Mouse (Mus musculus) neural tube, embryonic 11.5 days (tissue): ENCODE data around the gene Ptp4a2. TPM values are rescaled to one million over a fixed set of nuclear protein-coding genes. Genes with fewer than 3 reads are reported as not detected.

Source experiments
- ATAC-seq: fragments of 200-750 bp; cut with Nextera tagmentation; 2 replicates; pipeline ENCODE4 v1.8.0; 2017; ENCODE audit warnings: moderate number of reproducible peaks, mild to moderate bottlenecking, moderate TSS enrichment, moderate library complexity; ENCODE audit not compliant: insufficient read depth, low FRiP score, low TSS enrichment
- DNase-seq: peaks from one replicate; pipeline ENCODE4 v3.0.0-alpha.2; 2015; ENCODE audit warnings: low spot score
- H3K27ac ChIP-seq: fragments of 300-500 bp; sonication (generic); 2 replicates; pipeline ENCODE4 v1.5.1; 2014; ENCODE audit warnings: low read depth, mild to moderate bottlenecking, low read length
- H3K27me3 ChIP-seq: fragments of 300-500 bp; sonication (generic); 2 replicates; pipeline ENCODE4 v1.6.1; 2014; ENCODE audit warnings: mild to moderate bottlenecking, low read length, mixed read lengths; ENCODE audit not compliant: control insufficient read depth, insufficient read depth
- H3K36me3 ChIP-seq: fragments of 300-500 bp; sonication (generic); 2 replicates; pipeline ENCODE4 v1.6.1; 2014; ENCODE audit warnings: mild to moderate bottlenecking, low read length, moderate library complexity, mixed read lengths; ENCODE audit not compliant: control insufficient read depth, insufficient read depth
- H3K4me1 ChIP-seq: fragments of 300-500 bp; sonication (generic); 2 replicates; pipeline ENCODE4 v1.6.1; 2014; ENCODE audit warnings: low read length, mixed read lengths; ENCODE audit not compliant: control insufficient read depth, insufficient read depth
- H3K4me2 ChIP-seq: fragments of 300-500 bp; sonication (generic); 2 replicates; pipeline ENCODE4 v1.6.1; 2014; ENCODE audit warnings: low read depth, mild to moderate bottlenecking, moderate library complexity
- H3K4me3 ChIP-seq: fragments of 300-500 bp; sonication (generic); 2 replicates; pipeline ENCODE4 v1.5.1; 2014; ENCODE audit warnings: low read depth, low read length
- H3K9ac ChIP-seq: fragments of 300-500 bp; sonication (generic); 2 replicates; pipeline ENCODE4 v1.6.1; 2014; ENCODE audit warnings: mild to moderate bottlenecking, low read length
- H3K9me3 ChIP-seq: fragments of 300-500 bp; sonication (generic); 2 replicates; pipeline ENCODE4 v1.6.1; 2016; ENCODE audit warnings: low read length; ENCODE audit not compliant: control insufficient read depth
- WGBS: fragments of 180-500 bp; shearing (Covaris S2); extraction: QIAGEN DNeasy Blood & Tissue Kit; methylation state at CpG from one replicate; pipeline ENCODE4 v1.1.7; 2014; 5-methylcytosine and 5-hydroxymethylcytosine counted together
- polyA plus RNA-seq: library from polyadenylated mRNA; unstranded; fragments of >200 nt; fragmentation: Nextera tagmentation; extraction: Ambion mirVana; gene quantifications from 2 replicates; pipeline ENCODE4 v1.2.1, GENCODE M21; 2014

The Ptp4a2 gene
- polyA plus RNA-seq, 1 experiment from 2014 or later = 316 TPM

DNA sequence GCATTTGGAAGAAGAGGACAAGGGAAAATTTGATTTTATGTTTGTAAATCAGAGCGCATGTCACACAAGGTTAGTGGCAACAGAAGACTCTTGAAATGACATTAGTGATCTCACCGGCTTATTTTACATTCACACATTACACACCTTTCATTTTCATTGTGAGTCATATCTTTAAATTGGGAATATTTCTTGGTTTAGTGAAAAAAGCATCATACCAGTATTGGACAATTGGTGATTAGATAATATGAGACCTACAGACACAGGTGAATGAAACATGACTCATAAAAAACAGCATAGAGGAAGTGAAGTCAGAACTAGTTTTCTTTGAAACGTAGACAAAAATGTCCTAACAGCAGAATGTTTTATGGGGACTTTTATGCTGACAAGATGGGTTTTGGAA, 16.6 kb downstream of the Ptp4a2 start:
- Histone ChIP-seq H3K36me3 (no peaks in the 10 kb centered on the region), H3K4me3 (no peak overlapping the region), H3K27ac (no peak overlapping the region), H3K4me2 (no peak overlapping the region), H3K27me3 (no peaks in the 10 kb centered on the region), H3K9ac (no peak overlapping the region), H3K4me1 (peaks cover 2% of the 10 kb centered on the region), H3K9me3 (no peaks in the 10 kb centered on the region)
- WGBS = 96% methylated on average over 3 of the region's 3 CpGs
- ATAC-seq = no peak
- DNase-seq = no peak

DNA sequence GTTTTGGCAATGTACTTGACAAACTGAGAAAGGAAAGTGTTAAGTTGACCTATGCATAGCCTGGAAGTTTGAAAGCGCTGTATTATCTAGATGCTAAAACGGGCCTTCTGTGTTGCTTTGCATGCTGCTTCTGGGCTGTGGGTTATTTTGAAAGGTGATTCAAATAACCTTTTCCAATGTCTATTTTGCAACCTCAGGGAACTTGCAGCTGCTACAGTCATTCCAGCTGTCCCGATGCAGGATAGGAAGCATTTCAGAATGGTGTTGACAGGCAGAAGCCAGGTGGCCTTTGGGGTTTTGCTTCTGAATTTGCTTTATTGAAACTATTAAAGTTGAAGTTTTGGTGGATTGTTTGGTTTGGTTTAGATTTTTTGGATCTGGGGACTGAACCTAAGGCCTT, 17.1 kb downstream of the Ptp4a2 start:
- Histone ChIP-seq H3K27me3 (no peaks in the 10 kb centered on the region), H3K27ac (no peak overlapping the region), H3K36me3 (no peaks in the 10 kb centered on the region), H3K4me2 (no peak overlapping the region), H3K4me3 (no peak overlapping the region), H3K4me1 (no peaks in the 10 kb centered on the region), H3K9ac (no peak overlapping the region), H3K9me3 (no peaks in the 10 kb centered on the region)
- ATAC-seq = no peak
- 86% methylated on average over 3 of the region's 3 CpGs for WGBS
- DNase-seq = no peak

DNA sequence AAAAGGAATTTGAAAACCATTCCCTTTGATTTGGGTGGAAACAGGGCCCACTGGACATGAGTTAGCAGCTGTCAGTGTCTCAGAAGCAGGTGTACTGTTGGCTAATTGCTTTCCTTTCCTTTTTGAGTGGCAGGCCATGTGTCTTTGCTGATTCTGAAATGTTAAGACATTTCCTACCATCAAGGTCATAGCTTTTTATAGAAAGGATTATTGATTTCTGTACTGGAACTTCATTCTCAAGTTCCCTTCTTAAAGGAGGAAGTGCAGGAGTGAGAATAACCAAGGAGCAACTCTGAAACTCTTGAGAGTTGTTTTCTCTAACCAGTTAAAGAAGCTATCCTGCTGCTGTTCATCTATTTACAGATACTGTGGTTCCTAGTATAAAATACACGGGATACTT, 18.8 kb downstream of the Ptp4a2 start:
- H3K36me3 ChIP-seq = no peaks in the 10 kb centered on the region
- no peak overlapping the region for H3K9ac ChIP-seq
- ATAC-seq (no peak), DNase-seq (no peak)
- no peaks in the 10 kb centered on the region for H3K27me3 ChIP-seq
- 88% methylated on average over 1 of the region's 1 CpGs for WGBS
- H3K9me3 ChIP-seq = no peaks in the 10 kb centered on the region
- H3K4me1 ChIP-seq = no peaks in the 10 kb centered on the region
- H3K4me3 ChIP-seq = no peak overlapping the region
- no peak overlapping the region for H3K4me2 ChIP-seq
- no peak overlapping the region for H3K27ac ChIP-seq

DNA sequence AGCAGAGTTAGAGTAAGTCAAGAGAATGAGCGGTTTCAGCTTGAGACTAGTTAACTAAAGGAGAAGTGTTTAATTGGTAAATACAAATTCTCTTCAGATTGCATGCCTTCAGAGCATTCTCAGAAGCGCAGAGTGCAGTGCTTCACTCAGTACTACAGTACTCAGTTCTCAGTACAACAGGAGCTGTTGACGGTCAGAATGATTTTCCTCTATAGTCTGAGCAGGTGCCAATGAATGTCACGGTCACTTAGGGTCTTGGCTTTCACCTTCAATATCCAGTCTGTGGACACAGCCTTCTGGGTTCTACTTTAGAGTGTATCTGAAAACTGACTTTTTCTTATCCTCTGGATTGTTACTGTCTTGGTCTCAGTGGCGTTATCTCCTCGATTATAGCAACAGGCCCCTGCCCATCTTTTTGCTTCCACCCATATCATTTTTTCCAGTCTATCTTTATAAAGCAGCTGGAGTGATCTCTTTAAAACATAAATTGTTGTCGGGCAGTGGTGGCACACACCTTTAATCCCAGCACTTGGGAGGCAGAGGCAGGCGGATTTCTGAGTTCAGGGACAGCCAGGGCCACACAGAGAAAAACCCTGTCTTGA, 19.4 kb downstream of the Ptp4a2 start:
- Histone ChIP-seq H3K27me3 (no peaks in the 10 kb centered on the region), H3K27ac (no peak overlapping the region), H3K4me1 (no peaks in the 10 kb centered on the region), H3K4me2 (no peak overlapping the region), H3K4me3 (no peak overlapping the region), H3K9ac (no peak overlapping the region), H3K36me3 (no peaks in the 10 kb centered on the region), H3K9me3 (no peaks in the 10 kb centered on the region)
- no peak for ATAC-seq
- no peak for DNase-seq
- 91% methylated on average over 8 of the region's 8 CpGs for WGBS

DNA sequence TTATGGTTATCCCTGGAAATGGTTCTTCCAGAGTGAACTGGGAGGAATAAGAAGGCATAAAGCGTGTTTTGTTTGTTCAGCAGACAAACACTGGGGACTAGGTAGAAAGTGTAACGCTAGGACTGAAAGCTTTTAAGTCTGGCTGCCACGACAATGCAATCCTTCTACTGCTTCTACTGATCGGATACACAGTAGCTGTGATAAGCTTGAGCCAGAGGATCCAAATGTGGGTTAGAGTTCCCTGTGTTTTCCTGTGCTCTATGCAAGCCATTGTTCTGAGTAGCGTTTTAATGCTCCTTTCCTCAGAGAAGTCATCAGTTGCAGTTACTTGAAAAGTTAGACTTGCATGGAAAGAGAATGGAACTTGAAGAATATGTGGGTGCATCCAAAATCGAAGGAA, 23.6 kb downstream of the Ptp4a2 start:
- H3K4me1 ChIP-seq = no peaks in the 10 kb centered on the region
- no peaks in the 10 kb centered on the region for H3K36me3 ChIP-seq
- no peaks in the 10 kb centered on the region for H3K9me3 ChIP-seq
- H3K4me2 ChIP-seq = no peak overlapping the region
- no peak overlapping the region for H3K27ac ChIP-seq
- DNase-seq = no peak
- WGBS = 87% methylated on average over 6 of the region's 6 CpGs
- H3K9ac ChIP-seq = no peak overlapping the region
- no peak overlapping the region for H3K4me3 ChIP-seq
- H3K27me3 ChIP-seq = no peaks in the 10 kb centered on the region
- no peak for ATAC-seq

DNA sequence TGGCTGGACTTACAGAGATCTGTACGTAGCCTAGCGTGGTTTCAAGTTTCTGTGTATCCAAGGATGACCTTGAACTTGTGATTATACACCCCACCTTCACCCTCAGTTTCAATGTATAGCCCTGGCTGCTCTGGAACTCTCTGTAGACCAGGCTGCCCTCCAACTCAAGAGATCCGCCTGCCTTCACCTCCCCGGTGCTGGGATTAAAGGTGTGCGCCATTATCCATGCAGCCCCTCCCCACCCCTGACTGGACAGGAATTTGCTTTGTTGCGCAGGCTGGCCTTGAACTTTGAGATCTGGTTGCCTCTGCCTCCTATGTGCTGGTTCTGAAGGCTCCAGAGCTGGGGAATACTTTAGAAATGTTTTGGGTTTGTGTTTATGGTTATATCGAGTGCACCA, 24.3 kb downstream of the Ptp4a2 start:
- 93% methylated on average over 7 of the region's 7 CpGs for whole genome bisulfite sequencing
- ATAC-seq = no peak

DNA sequence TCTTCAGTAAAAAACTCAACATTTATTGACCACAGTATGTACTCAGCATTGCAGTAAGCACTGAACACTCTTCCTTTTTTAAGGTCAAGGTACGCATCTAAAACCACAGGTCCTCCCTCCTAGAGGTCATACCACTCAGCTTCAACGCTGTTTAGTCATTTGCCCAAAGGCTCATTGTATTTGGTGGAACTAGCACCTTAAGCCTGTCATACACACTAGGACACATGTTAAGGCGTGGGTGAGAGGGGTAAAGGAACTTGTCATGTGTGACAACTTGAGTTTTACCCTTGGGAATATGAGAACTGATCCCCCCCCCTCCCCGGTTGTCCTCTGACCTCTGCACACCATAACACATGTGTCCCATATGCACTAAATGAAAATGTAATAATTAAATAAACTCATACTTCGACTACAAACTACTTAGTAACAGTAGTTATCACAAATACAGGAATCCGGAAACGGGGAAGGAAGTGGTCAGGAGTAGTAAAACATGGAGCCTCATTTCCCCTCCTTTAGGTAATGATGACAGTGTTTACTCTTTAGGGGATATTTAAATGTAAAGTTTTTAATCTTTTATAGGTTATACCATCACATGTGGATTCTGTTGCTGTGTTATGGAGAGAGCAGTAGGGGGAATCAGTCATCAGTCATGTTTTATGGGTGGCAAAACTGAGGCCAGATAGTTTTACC, 29.0 kb downstream of the Ptp4a2 start:
- ATAC-seq (no peak), DNase-seq (no peak)
- Histone ChIP-seq H3K4me3 (no peak overlapping the region), H3K36me3 (no peaks in the 10 kb centered on the region; the same call in 1 of the 2 replicates), H3K4me1 (no peaks in the 10 kb centered on the region), H3K9me3 (no peaks in the 10 kb centered on the region), H3K27me3 (no peaks in the 10 kb centered on the region), H3K9ac (no peak overlapping the region), H3K27ac (no peak overlapping the region), H3K4me2 (no peak overlapping the region)
- 92% methylated on average over 7 of the region's 7 CpGs for WGBS

More for the DNA sequence above, 24.3 kb downstream of the Ptp4a2 start:
- no peak for DNase-seq
- no peaks in the 10 kb centered on the region for H3K9me3 ChIP-seq
- no peak overlapping the region for H3K4me3 ChIP-seq
- H3K9ac ChIP-seq = no peak overlapping the region
- no peak overlapping the region for H3K27ac ChIP-seq
- H3K4me1 ChIP-seq = no peaks in the 10 kb centered on the region
- no peaks in the 10 kb centered on the region for H3K27me3 ChIP-seq
- no peaks in the 10 kb centered on the region for H3K36me3 ChIP-seq
- H3K4me2 ChIP-seq = no peak overlapping the region

DNA sequence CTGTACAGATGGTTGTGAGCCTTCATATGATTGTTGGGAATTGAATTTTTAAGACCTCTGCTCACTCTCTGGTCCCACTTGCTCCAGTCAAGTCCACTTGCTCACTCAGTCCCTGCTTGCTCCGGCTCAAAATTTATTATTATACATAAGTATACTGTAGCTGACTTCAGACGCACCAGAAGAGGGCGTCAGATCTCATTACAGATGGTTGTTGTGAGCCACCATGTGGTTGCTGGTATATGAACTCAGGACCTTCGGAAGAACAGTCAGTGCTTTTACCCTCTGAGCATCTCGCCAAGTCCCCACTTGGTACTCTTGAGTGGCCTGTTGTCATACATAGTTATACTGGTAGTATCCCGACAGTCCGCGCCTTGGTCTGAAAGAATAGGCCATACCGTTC, 35.8 kb downstream of the Ptp4a2 start:
- H3K27me3 ChIP-seq = no peaks in the 10 kb centered on the region
- no peak for ATAC-seq
- H3K4me1 ChIP-seq = no peaks in the 10 kb centered on the region
- WGBS = 87% methylated on average over 9 of the region's 9 CpGs
- no peak for DNase-seq
- no peaks in the 10 kb centered on the region for H3K9me3 ChIP-seq
- H3K4me2 ChIP-seq = no peak overlapping the region
- H3K36me3 ChIP-seq = peaks cover 6% of the 10 kb centered on the region
- H3K4me3 ChIP-seq = no peak overlapping the region
- no peak overlapping the region for H3K27ac ChIP-seq
- no peak overlapping the region for H3K9ac ChIP-seq

DNA sequence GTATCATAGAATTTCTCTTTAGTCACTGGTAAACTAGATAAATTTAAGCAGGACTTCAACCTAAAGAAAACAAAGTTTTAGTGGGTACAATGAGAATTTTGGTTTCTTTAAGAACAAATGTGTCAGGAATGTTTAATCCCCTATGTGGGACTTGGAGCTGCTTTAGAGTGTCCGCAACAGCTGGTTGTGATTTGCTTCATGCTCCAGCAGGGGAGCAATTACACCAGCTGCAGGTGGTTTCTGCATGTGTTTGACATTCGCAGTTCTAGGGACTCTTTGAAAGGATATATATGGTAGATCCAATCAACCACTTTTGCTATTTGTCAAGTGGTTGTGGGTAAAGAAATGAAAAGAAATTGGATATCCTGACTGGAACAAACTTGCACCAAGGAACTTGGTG, 39.5 kb downstream of the Ptp4a2 start:
- no peak for ATAC-seq
- H3K27ac ChIP-seq = no peak overlapping the region
- 71% methylated on average over 2 of the region's 2 CpGs for WGBS

More for the DNA sequence above, 39.5 kb downstream of the Ptp4a2 start:
- Histone ChIP-seq H3K9ac (no peak overlapping the region), H3K27me3 (no peaks in the 10 kb centered on the region), H3K9me3 (no peaks in the 10 kb centered on the region), H3K4me3 (no peak overlapping the region), H3K4me2 (no peak overlapping the region), H3K36me3 (peaks cover 6% of the 10 kb centered on the region), H3K4me1 (peaks cover 2% of the 10 kb centered on the region; the same call in 1 of the 2 replicates)
- DNase-seq = no peak
